In genomic region chr7:84409896-84410521, GRCm38 (mm10) we compare ENCODE assay signal across 8 mouse cellular contexts. TPM values are rescaled to one million over a fixed set of nuclear protein-coding genes. Genes with fewer than 3 reads are reported as not detected.
DNase-seq lines count a peak whose midpoint lies in the region; ATAC-seq and TF ChIP-seq lines count a peak whose summit lies in the region.

Gene Arnt2 (minus strand): TSS chr7:84410176.

- H3K79me2 ChIP-seq in myocyte (ENCODE audit: control insufficient read depth, insufficient read depth), result no peaks in the 10 kb centered on the region

- 3% methylated on average over 66 of the region's 69 CpGs for WGBS in forebrain, embryonic 15.5 days
- 1% methylated on average over 42 of the region's 69 CpGs for WGBS in intestine, postnatal 0 days

- peak within 1 kb of the TSS; percentile 98 for H3K9ac ChIP-seq in forebrain, embryonic 15.5 days (replicated peaks)
- peak within 1 kb of the TSS; percentile 52 for H3K9ac ChIP-seq in intestine, postnatal 0 days (ENCODE audit: low read depth, low read length)

- no peaks in the 10 kb centered on the region for H3K9me3 ChIP-seq in forebrain, embryonic 15.5 days
- H3K9me3 ChIP-seq in intestine, postnatal 0 days (ENCODE audit: control insufficient read depth), result no peaks in the 10 kb centered on the region

- H3K27me3 ChIP-seq in forebrain, embryonic 15.5 days, result no peaks in the 10 kb centered on the region
- 0 out of 2 replicates have a peak, but pooled peaks cover 5% of the 10 kb centered on the region for H3K27me3 ChIP-seq in intestine, postnatal 0 days (replicated peaks; ENCODE audit: control insufficient read depth, insufficient read depth, low read length)
- H3K27me3 ChIP-seq in myocyte (ENCODE audit: control insufficient read depth, insufficient read depth, insufficient read length), result no peaks in the 10 kb centered on the region

- peak within 1 kb of the TSS; percentile 72 for H3K4me2 ChIP-seq in forebrain, embryonic 15.5 days (replicated peaks)
- peak within 1 kb of the TSS; percentile 96 for H3K4me2 ChIP-seq in intestine, postnatal 0 days (replicated peaks; ENCODE audit: low read depth)
- H3K4me2 ChIP-seq in myocyte (ENCODE audit: low read depth), result peak within 1 kb of the TSS; percentile 61

- peak; percentile 38 for ATAC-seq in activated CD4-positive, CD25-positive, alpha-beta regulatory T cell, adult 4 months
- ATAC-seq in forebrain, embryonic 15.5 days (replicated peaks), result peak; percentile 92
- peak; percentile 57 for ATAC-seq in intestine, postnatal 0 days

- H3K27ac ChIP-seq in forebrain, embryonic 15.5 days (replicated peaks), result peak within 1 kb of the TSS; percentile 95
- H3K27ac ChIP-seq in intestine, postnatal 0 days (ENCODE audit: low read depth, low read length), result no peak within 1 kb of the TSS

- H3K4me3 ChIP-seq in forebrain, embryonic 15.5 days, result peak within 1 kb of the TSS; percentile 94
- peak within 1 kb of the TSS; percentile 47 for H3K4me3 ChIP-seq in intestine, postnatal 0 days (ENCODE audit: low read depth, low read length)
- peak within 1 kb of the TSS; percentile 4 for H3K4me3 ChIP-seq in myocyte

- no peaks in the 10 kb centered on the region for H3K36me3 ChIP-seq in forebrain, embryonic 15.5 days
- H3K36me3 ChIP-seq in intestine, postnatal 0 days (ENCODE audit: control insufficient read depth, insufficient read depth), result no peaks in the 10 kb centered on the region
- H3K36me3 ChIP-seq in myocyte (ENCODE audit: control insufficient read depth, insufficient read depth), result no peaks in the 10 kb centered on the region

- no peak for TF ChIP-seq CTCF in intestine, postnatal 0 days (IDR thresholded peaks at IDR 0.05; ENCODE audit: low read depth)

- H3ac ChIP-seq in myocyte (ENCODE audit: control insufficient read depth, insufficient read length), result peak within 1 kb of the TSS; percentile 18

- H3K4me1 ChIP-seq in forebrain, embryonic 15.5 days, result peaks cover 34% of the 10 kb centered on the region
- no peaks in the 10 kb centered on the region for H3K4me1 ChIP-seq in intestine, postnatal 0 days (replicated peaks; ENCODE audit: control insufficient read depth, insufficient read depth, low read length)

- no peak for TF ChIP-seq POLR2A in myocyte (IDR thresholded peaks at IDR 0.05; ENCODE audit: insufficient read length, low read depth)

- intact Hi-C loops in left cerebral cortex, postnatal 4 days (cut with DNase I), result no loop called here

- DNase-seq in cerebellum, adult 11 months, result peak; percentile 61
- DNase-seq in left cerebral cortex, postnatal 4 days, result peak; percentile 77
- peak; percentile 25 for DNase-seq in yolk sac, embryonic 10.5 days (ENCODE audit: low spot score)
- no peak for DNase-seq in gastrocnemius, adult 8-10 months (ENCODE audit: low spot score in 2 of 2)

TF ChIP-seq in myocyte, 11 proteins besides CTCF, POLR2A, EP300 and RAD21:
- TF ChIP-seq POLR2AphosphoS2 (IDR thresholded peaks at IDR 0.05; ENCODE audit: insufficient read length, low read depth), result no peak
- no peak for TF ChIP-seq REST (IDR thresholded peaks at IDR 0.05; ENCODE audit: insufficient read depth, insufficient read length)
- no peak for TF ChIP-seq E2F4 (IDR thresholded peaks at IDR 0.05; ENCODE audit: insufficient read depth)
- TF ChIP-seq MYOD1 (IDR thresholded peaks at IDR 0.05; ENCODE audit: control insufficient read depth in 1 of 3, insufficient read length in 2 of 3, low read depth in 2 of 3), result no peak
- no peak for TF ChIP-seq TCF3 (IDR thresholded peaks at IDR 0.05; ENCODE audit: insufficient read length, low read depth)
- TF ChIP-seq MYOG (IDR thresholded peaks at IDR 0.05; ENCODE audit: control insufficient read depth in 1 of 3, insufficient read depth in 1 of 3, insufficient read length in 2 of 3, low read depth in 2 of 3), result no peak
- no peak for TF ChIP-seq TCF12 (IDR thresholded peaks at IDR 0.05; ENCODE audit: insufficient read depth, poor library complexity, severe bottlenecking)
- TF ChIP-seq SRF (IDR thresholded peaks at IDR 0.05; ENCODE audit: control insufficient read depth, insufficient read length, low read depth), result no peak
- no peak for TF ChIP-seq CEBPB (IDR thresholded peaks at IDR 0.05; ENCODE audit: insufficient read depth, poor library complexity, severe bottlenecking)
- TF ChIP-seq MAX (IDR thresholded peaks at IDR 0.05; ENCODE audit: low read depth), result no peak

RNA-seq across cellular contexts. Expression of gene Arnt2, which starts in this region (rescaled TPM):
- polyA plus RNA-seq in activated CD4-positive, CD25-positive, alpha-beta regulatory T cell, adult 4 months (2017; shearing (Covaris generic)), result 1 to 10 TPM; 1.4 to 3.1 TPM
- polyA plus RNA-seq in forebrain, embryonic 15.5 days (2015; fragmentation: Nextera tagmentation; extraction: Ambion mirVana), result 59.1 and 61.2 TPM in 2 replicates
- polyA plus RNA-seq in intestine, postnatal 0 days (2015; fragmentation: Nextera tagmentation; extraction: Ambion mirVana), result 2.6 and 2.7 TPM in 2 replicates
- total RNA-seq in left cerebral cortex, postnatal 4 days (2021), result 100 to 1,000 TPM; 209 to 210 TPM
- polyA plus RNA-seq in myocyte (2012; fragmentation: generic; extraction: Trizol), result 1.00 TPM
- 1 to 10 TPM in 1 of 4 experiments, under 1 TPM in 3; 0.35 to 1.7 (median 0.60) TPM for total RNA-seq in gastrocnemius, adult 8-10 months (2022)

Comparison
In these comparisons a context has a peak if more than half of its experiments do, and no peak if none do; other contexts are left out.
1. RNA of gene Arnt2 (total RNA-seq): 209 to 210 TPM in left cerebral cortex, postnatal 4 days; 0.35 to 1.7 TPM in gastrocnemius, adult 8-10 months; every median in the first group is over 10 times any median in the second.
2. RNA of gene Arnt2 (polyA plus RNA-seq): 59.1 to 61.2 TPM in forebrain, embryonic 15.5 days; 1.4 to 3.1 TPM in activated CD4-positive, CD25-positive, alpha-beta regulatory T cell, adult 4 months, 2.6 to 2.7 TPM in intestine, postnatal 0 days and 1.00 TPM in myocyte (single experiment); every median in the first group is over 10 times any median in the second.
3. ATAC-seq: peak in every context shown above with its lines; median percentile 92 in forebrain, embryonic 15.5 days; 57 in intestine, postnatal 0 days; 38 in activated CD4-positive, CD25-positive, alpha-beta regulatory T cell, adult 4 months.
4. DNase-seq: peak in cerebellum, adult 11 months (single experiment), left cerebral cortex, postnatal 4 days (single experiment) and yolk sac, embryonic 10.5 days (single experiment); none in gastrocnemius, adult 8-10 months (0 of 2).
5. H3K4me3 ChIP-seq: peak in every context shown above with its lines; median percentile 94 in forebrain, embryonic 15.5 days; 47 in intestine, postnatal 0 days; 4 in myocyte.
6. Peak in every context shown above with its lines, with median percentiles within 50 percentile points of each other: H3K4me2 ChIP-seq.